Mouse (Mus musculus): ENCODE data around the gene Ankfy1. TPM values are rescaled to one million over a fixed set of nuclear protein-coding genes. Genes with fewer than 3 reads are reported as not detected.

The Ankfy1 gene
- total RNA-seq, 1 experiment from 2014 or later = 49.1 TPM

- peak; percentile 93 for DNase-seq
Measured at GRCm38 (mm10) chr11:72795455-72796295, 105.9 kb downstream of the Ankfy1 start, which contains the start of the genes Cyb5d2 and Zzef1. TSS of gene Cyb5d2 (minus strand) at chr11:72796142. TSS of gene Zzef1 (plus strand) at chr11:72796226.

GRCm38 (mm10) chr11:72796296-72796687 is 106.5 kb downstream of the Ankfy1 start:
- DNase-seq = no peak

GRCm38 (mm10) chr11:72796773-72797338 is 107.0 kb downstream of the Ankfy1 start:
- no peak for DNase-seq

- DNase-seq = no peak
Measured at GRCm38 (mm10) chr11:72798112-72798511, 108.3 kb downstream of the Ankfy1 start.

GRCm38 (mm10) chr11:72801182-72801581 is 111.4 kb downstream of the Ankfy1 start:
- no peak for DNase-seq

- no peak for DNase-seq
Measured at GRCm38 (mm10) chr11:72803038-72803437, 113.2 kb downstream of the Ankfy1 start.

- no peak for DNase-seq
Measured at GRCm38 (mm10) chr11:72804586-72804985, 114.8 kb downstream of the Ankfy1 start.

- no peak for DNase-seq
Measured at GRCm38 (mm10) chr11:72805232-72805631, 115.4 kb downstream of the Ankfy1 start.

GRCm38 (mm10) chr11:72806556-72806955 is 116.8 kb downstream of the Ankfy1 start:
- no peak for DNase-seq

GRCm38 (mm10) chr11:72807992-72808391 is 118.2 kb downstream of the Ankfy1 start:
- no peak for DNase-seq

GRCm38 (mm10) chr11:72813687-72814086 is 123.9 kb downstream of the Ankfy1 start:
- DNase-seq = no peak

GRCm38 (mm10) chr11:72814188-72814587 is 124.4 kb downstream of the Ankfy1 start:
- no peak for DNase-seq

GRCm38 (mm10) chr11:72816859-72817258 is 127.1 kb downstream of the Ankfy1 start:
- DNase-seq = no peak

- no peak for DNase-seq
Measured at GRCm38 (mm10) chr11:72818067-72818466, 128.3 kb downstream of the Ankfy1 start.

- DNase-seq = no peak
Measured at GRCm38 (mm10) chr11:72821041-72821440, 131.2 kb downstream of the Ankfy1 start.

Small RNAs within 50 kb of the gene (microRNA-seq; reads per million reads assigned to microRNA genes)
- gene Gm25678 = 0 reads per million in 2 experiments

Other genes with a start within 250 kb of the Ankfy1 start
- 83.9 and 101 TPM in 2 replicates for gene Mybbp1a, start 248.7 kb upstream of the Ankfy1 start, total RNA-seq (2021)
- gene Spns2, start 200.1 kb upstream of the Ankfy1 start, total RNA-seq (2021) = 2.2 and 3.3 TPM in 2 replicates
- gene Spns3, start 139.5 kb upstream of the Ankfy1 start, total RNA-seq (2021) = 0.24 TPM in 1 of 2 replicates, not detected in the other
- 47.8 and 49.2 TPM in 2 replicates for gene Ube2g1, start 82.7 kb upstream of the Ankfy1 start, total RNA-seq (2021)
- gene Cyb5d2, start 106.1 kb downstream of the Ankfy1 start, total RNA-seq (2021) = 21.1 and 23.0 TPM in 2 replicates
- 37.4 and 44.1 TPM in 2 replicates for gene Zzef1, start 106.2 kb downstream of the Ankfy1 start, total RNA-seq (2021)

Data from adrenal gland, postnatal 25 days (tissue).